Mouse (Mus musculus) spleen, adult 2 months (tissue): ENCODE data around the gene Pfn3.

Experiments
- CTCF ChIP-seq: fragments of 200-500 bp; IDR thresholded peaks from 2 replicates; pipeline ENCODE4 v1.5.1; 2011; ENCODE audit warnings: mild to moderate bottlenecking, inconsistent platforms; ENCODE audit not compliant: insufficient read depth, insufficient read length, insufficient replicate concordance; ENCODE audit errors: extremely low read depth
- POLR2A ChIP-seq: fragments of 200-500 bp; IDR thresholded peaks from 2 replicates; pipeline ENCODE4 v1.6.1; 2011; ENCODE audit warnings: low read depth, low read length, inconsistent platforms

DNA sequence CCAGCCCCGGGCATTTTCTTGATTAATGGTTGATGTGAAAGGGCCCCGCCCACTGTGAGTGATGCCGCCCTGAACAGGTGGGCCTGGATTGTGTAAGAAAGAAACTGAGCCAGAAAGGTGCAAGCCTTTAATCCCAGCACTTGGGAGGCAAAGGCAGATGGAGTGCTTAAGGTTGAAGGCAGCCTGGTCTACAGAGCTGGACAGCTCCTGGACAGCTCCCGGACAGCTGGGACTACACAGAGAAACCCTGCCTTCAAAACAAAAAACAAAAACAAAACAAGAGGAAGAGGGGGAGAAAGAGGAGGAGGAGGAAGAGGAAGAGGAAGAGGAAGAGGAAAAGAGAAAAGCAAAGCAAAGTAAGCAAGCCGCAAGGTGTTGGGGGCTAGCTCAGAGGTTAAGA lies 4.1 kb upstream of the Pfn3 start:
- TF ChIP-seq CTCF (no peak), POLR2A (no peak)
